Mouse (Mus musculus): Measurements from ENCODE around the gene Mbnl2. TPM values are rescaled to one million over a fixed set of nuclear protein-coding genes. Genes with fewer than 3 reads are reported as not detected.

Gene Mbnl2
- total RNA-seq, 2 experiments from 2014 or later = 269 to 316 TPM

GRCm38 (mm10) chr14:120383186-120383851 lies 107.8 kb downstream of the Mbnl2 start:
- no peak for DNase-seq

GRCm38 (mm10) chr14:120384615-120385014 lies 109.1 kb downstream of the Mbnl2 start:
- no peak for DNase-seq

DNA sequence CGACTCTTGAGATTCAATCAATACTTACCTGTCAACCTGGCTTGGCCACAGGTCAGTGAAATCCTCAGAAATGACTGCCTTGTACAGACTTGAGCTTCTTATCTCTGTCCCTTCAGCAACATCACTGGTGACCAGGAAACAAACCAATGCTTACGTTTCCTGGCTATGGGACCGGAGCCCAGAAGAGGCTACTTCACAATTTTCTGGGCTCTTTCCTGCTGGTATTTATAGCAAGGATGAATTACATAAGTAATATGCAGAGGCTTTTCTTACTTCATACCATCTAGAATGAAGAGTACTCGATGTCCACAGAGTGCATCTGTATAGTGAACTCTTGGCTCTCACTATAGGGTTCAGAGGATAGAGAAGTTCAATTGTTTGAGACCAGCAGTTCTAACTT lies 111.8 kb downstream of the Mbnl2 start:
- no peak for DNase-seq

GRCm38 (mm10) chr14:120388818-120389691 lies 113.6 kb downstream of the Mbnl2 start:
- DNase-seq = no peak

DNA sequence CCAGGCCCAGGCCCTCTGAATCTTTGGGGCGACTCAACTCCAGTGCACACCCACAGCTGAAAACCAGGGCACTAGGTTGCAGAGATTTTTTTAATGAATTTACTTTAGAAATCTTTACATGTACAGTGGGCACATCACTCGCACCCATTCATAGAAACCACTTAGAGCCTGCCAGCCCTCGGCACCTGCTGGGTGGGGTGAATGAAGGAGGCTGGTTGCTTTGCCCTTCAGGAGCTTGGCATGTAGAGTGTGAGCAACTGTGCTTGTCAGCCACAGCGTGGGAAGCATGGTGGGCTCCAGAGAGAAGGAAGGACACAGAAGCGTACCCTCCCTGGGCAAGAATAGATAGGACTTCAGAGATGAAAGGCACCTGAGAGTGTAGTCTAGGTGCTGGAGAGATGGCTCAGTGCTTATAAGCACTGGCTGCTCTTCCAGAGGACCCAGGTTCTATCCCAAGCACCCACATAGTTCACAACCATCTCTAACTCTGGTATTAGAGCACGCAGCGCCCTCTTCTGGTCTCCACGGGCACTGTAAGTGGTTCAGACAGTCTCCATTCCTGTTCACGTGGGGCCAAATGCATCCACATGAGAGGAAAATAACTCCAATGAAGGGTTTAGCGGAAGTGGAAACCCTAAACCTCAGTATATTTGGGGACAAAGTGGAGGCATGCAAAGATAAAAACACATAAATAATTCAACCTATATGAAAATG lies 114.9 kb downstream of the Mbnl2 start:
- no peak for DNase-seq

- no peak for DNase-seq
Measured at GRCm38 (mm10) chr14:120391701-120392100, 116.2 kb downstream of the Mbnl2 start.

DNA sequence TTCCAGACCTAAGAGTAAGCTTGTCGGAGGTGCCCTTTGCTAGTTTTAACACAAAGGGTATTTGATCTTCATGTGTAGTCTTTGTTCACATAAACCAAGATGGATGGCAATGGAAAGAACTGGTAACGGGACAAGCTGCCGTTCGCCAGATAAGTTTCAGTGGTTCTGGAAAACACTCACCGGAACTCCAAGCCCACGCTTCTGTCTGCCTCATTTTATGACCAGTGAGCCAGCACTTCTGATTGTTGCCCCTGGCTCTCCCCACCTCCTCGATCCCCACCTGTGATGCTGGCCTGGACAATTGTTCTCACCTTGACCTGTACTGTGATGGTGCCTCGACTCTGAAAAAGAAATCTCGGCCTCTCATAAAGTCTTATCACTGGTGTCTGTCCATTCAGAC lies 117.0 kb downstream of the Mbnl2 start:
- no peak for DNase-seq

- no peak for DNase-seq
Measured at GRCm38 (mm10) chr14:120393441-120393840, 118.0 kb downstream of the Mbnl2 start.

- no peak for DNase-seq
Measured at GRCm38 (mm10) chr14:120394216-120394615, 118.7 kb downstream of the Mbnl2 start.

GRCm38 (mm10) chr14:120394827-120395226 lies 119.4 kb downstream of the Mbnl2 start:
- no peak for DNase-seq

DNA sequence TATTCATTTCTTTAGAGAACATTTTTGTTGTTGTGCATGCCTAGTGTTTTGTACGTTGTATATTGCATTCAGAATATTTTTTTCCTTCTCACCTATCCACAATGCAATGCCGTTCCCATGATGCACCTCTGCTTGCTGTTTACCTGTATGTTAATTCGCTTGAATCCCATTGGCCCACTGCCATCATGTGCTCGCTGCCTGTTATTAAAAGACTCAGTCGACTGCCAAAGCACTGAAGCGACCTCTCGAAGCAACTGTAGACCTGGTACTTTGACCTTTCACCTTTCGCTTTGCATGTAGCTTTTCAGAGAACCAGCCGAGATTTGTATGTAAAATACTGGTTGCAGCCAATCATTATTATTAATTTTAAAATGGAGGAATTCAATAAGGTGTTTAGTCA lies 120.0 kb downstream of the Mbnl2 start:
- DNase-seq = no peak

- peak; percentile 53 for DNase-seq
Measured at GRCm38 (mm10) chr14:120397871-120398647, 122.6 kb downstream of the Mbnl2 start.

DNA sequence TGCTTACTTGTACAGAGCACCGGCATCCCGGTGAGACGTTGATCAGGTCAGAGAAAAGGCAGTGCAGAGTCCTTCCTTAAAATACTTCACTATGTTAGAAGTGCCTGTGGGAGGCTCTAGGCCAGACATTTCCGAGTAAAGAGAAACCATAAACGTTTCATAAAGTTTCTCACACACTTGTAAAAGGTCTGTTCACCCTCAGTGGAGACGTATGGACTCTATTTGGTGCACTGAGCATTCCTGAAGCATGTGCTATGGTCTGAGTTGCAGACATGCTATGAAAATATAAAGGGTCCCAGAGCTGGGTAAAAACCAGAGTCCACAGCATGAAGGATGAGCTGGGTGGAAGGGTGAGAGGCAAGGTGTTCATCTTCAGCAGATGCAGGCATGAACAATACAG lies 124.1 kb downstream of the Mbnl2 start:
- DNase-seq = no peak

- DNase-seq = peak; percentile 4
Measured at GRCm38 (mm10) chr14:120401158-120401557, 125.7 kb downstream of the Mbnl2 start.

DNA sequence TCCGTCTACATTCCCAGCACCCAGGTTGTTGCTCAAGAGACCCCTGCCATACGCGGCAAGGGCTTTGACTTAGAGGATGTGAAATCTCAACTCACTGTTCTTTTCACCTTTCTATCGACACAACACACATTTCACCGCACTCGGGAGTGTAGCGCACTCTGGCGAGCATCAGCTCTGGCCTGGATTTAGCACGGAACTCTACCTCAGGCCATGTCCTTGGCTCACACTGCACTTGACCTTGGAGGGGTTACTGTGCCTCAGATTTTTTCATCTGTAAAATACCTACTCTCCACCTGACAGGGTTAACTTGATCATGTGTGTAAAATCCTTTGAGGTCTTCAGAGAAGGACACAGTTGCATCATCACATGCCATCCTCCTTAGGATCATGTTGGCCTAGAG lies 127.2 kb downstream of the Mbnl2 start:
- no peak for DNase-seq

DNA sequence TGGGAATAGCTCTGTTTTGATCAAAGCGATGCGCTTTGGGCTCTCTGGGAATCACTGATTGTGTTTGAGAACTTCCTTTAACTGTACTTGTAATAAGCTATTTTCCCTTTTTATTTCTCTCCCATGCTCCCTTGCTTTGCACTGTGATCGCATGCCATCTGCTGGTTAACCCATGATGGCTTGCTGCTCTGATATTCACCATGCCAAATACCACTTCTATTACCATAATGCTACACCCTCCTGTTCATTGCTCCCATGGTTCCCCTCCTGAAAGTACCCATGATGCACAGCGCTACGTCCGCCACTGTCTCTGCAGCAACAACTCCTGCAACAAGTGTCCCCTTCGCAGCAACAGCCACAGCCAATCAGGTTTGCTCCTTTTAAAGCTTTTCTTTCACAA lies 128.9 kb downstream of the Mbnl2 start:
- no peak for DNase-seq

DNA sequence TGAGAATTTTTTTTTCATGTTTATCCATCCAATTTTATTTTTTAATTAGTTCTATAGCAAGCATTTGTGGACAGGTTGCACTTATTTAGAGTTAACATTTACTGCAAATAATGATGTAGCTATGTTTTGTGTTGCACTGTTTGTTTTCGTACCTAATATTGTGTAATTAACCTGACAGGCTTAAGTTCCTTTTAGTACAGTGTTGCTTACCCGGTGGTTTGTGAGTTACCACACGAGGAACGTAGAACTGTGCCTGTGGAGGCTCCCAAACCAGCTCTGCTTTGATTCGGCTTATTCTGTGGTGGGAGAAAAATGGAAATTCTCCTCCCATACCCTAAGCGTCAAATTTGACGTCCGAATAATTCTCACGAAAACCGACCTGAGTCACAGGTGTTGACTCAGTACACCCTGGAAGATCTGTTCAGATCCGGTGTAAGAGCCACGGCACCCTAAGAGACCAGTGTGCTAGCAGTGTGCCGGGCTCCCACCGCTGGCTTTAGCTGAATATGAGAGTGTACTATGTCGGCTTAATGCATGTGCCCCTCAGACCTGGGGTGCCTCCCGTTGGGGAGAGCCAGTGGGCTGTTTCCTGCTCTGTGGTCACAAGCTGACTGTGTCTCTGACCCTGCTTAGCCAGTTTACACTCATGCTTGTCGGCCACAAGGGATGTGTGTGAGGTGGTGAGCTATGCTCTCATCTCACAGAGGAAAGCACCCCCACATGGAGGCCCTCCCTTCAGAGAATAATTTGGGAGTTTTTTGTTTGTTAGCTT lies 129.5 kb downstream of the Mbnl2 start:
- no peak for DNase-seq

DNA sequence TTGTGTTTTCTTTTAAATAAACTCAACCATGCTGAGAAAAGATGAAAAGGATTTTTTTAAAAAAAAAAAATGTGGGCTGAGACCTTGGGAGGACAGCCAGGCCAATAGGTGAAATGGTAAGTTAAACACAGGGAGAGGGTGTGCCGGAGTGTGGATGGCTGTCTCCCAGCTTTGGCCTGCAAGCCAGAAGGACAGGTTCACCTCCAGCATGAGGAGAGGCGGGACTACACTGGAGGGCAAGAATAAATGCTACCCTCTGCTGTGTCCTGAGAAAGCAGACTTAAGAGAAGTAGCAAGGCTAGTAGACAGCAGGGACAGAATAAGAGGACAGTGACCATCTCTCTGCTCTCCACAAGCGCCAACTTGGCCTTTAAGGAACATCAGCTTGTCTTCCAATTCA lies 130.1 kb downstream of the Mbnl2 start:
- DNase-seq = no peak

GRCm38 (mm10) chr14:120406271-120406670 lies 130.8 kb downstream of the Mbnl2 start:
- no peak for DNase-seq

- DNase-seq = no peak
Measured at GRCm38 (mm10) chr14:120406820-120407219, 131.4 kb downstream of the Mbnl2 start.

DNA sequence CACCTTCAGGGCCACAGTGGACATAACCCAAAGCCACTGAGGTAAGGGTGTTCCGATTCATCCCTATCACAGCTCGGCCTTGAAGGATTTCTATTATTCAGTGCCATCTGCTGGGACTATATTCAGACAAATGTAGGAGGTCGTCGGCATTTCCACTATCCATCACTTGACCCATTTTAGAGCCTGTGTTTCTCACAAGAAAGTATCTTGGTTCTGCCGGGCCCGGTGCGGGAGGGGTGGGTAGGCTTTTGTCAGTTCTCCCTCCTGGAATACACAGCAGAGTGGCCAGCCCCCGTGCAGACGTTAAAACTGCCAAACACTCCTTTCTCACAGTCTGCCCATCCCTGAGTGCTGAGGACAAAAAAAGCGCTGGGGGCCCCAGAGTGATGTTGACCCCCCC lies 134.4 kb downstream of the Mbnl2 start:
- no peak for DNase-seq

Data from gastrocnemius, postnatal 25 days (tissue).